Mouse (Mus musculus) ES-E14 (cell line): ENCODE results near the gene Zswim7.

Source experiments
- CHD2 ChIP-seq: IDR thresholded peaks from 2 replicates; pipeline ENCODE4 v1.6.1; 2014; ENCODE audit warnings: mild to moderate bottlenecking, low read depth, low read length, inconsistent platforms
- ZC3H11A ChIP-seq: IDR thresholded peaks from 2 replicates; pipeline ENCODE4 v1.6.1; 2012; ENCODE audit warnings: low read depth, mild to moderate bottlenecking, inconsistent platforms, low read length, borderline replicate concordance
- ZNF384 ChIP-seq: IDR thresholded peaks from 2 replicates; pipeline ENCODE4 v1.6.1; 2012; ENCODE audit warnings: low read depth, low read length, inconsistent platforms

GRCm38 (mm10) chr11:62280675-62281600 lies at the start of gene Zswim7, which contains the start of gene Ttc19:
- TF ChIP-seq CHD2 (no peak), ZC3H11A (0 out of 2 replicates have a peak, but pooled peaks have one; percentile 11), ZNF384 (peak; percentile 82; the same call in 1 of the 2 replicates)
